Mouse (Mus musculus): Measurements from ENCODE around the gene Tmod3. TPM values are rescaled to one million over a fixed set of nuclear protein-coding genes. Genes with fewer than 3 reads are reported as not detected.

The Tmod3 gene
- total and polyA plus RNA-seq, 2 experiments from 2014 or later: 33.5 to 76.5 TPM

- TF ChIP-seq CTCF (IDR thresholded peaks at IDR 0.05; ENCODE audit: low read depth): no peak
- Histone ChIP-seq H3K4me3 (ENCODE audit: low read length) (no peak overlapping the region), H3K27ac (peak overlapping the region; percentile 26; the same call in 1 of the 2 replicates), H3K36me3 (ENCODE audit: insufficient read depth, low read length) (peaks cover 32% of the 10 kb centered on the region), H3K4me1 (ENCODE audit: insufficient read depth, low read length) (peaks cover 19% of the 10 kb centered on the region), H3K9ac (replicated peaks; ENCODE audit: low read length) (no peak overlapping the region), H3K27me3 (ENCODE audit: insufficient read depth, low read length) (no peaks in the 10 kb centered on the region), H3K4me2 (ENCODE audit: low read depth, low read length) (no peak overlapping the region), H3K9me3 (ENCODE audit: low read length) (no peaks in the 10 kb centered on the region)
- WGBS: 83% methylated on average over 13 of the region's 13 CpGs
- ATAC-seq (no peak), DNase-seq (ENCODE audit: low spot score) (no peak)
These were observed 37.6 kb upstream of the Tmod3 start for GRCm38 (mm10) chr9:75597036-75597435.

GRCm38 (mm10) chr9:75593481-75593880, 34.0 kb upstream of the Tmod3 start:
- Histone ChIP-seq H3K9me3 (ENCODE audit: low read length) (no peaks in the 10 kb centered on the region), H3K4me2 (ENCODE audit: low read depth, low read length) (no peak overlapping the region), H3K4me3 (ENCODE audit: low read length) (no peak overlapping the region), H3K9ac (replicated peaks; ENCODE audit: low read length) (no peak overlapping the region), H3K4me1 (ENCODE audit: insufficient read depth, low read length) (peaks cover 3% of the 10 kb centered on the region; the same call in 1 of the 2 replicates), H3K36me3 (ENCODE audit: insufficient read depth, low read length) (peaks cover 64% of the 10 kb centered on the region), H3K27me3 (ENCODE audit: insufficient read depth, low read length) (no peaks in the 10 kb centered on the region), H3K27ac (no peak overlapping the region)
- TF ChIP-seq CTCF (IDR thresholded peaks at IDR 0.05; ENCODE audit: low read depth): no peak
- DNase-seq (ENCODE audit: low spot score) (peak; percentile 67), ATAC-seq (peak; percentile 70)
- WGBS: 71% methylated on average over 5 of the region's 5 CpGs

- Histone ChIP-seq H3K4me2 (ENCODE audit: low read depth, low read length) (no peak overlapping the region), H3K4me3 (ENCODE audit: low read length) (no peak overlapping the region), H3K9me3 (ENCODE audit: low read length) (no peaks in the 10 kb centered on the region), H3K4me1 (ENCODE audit: insufficient read depth, low read length) (no peaks in the 10 kb centered on the region), H3K27ac (no peak overlapping the region), H3K27me3 (ENCODE audit: insufficient read depth, low read length) (no peaks in the 10 kb centered on the region), H3K36me3 (ENCODE audit: insufficient read depth, low read length) (peaks cover 91% of the 10 kb centered on the region), H3K9ac (replicated peaks; ENCODE audit: low read length) (no peak overlapping the region)
- ATAC-seq (no peak), DNase-seq (ENCODE audit: low spot score) (no peak)
- WGBS: 81% methylated on average over 15 of the region's 15 CpGs
- no peak for TF ChIP-seq CTCF (IDR thresholded peaks at IDR 0.05; ENCODE audit: low read depth)
These were observed 30.7 kb upstream of the Tmod3 start for GRCm38 (mm10) chr9:75589850-75590790.

- Histone ChIP-seq H3K27ac (no peak overlapping the region), H3K36me3 (ENCODE audit: insufficient read depth, low read length) (peaks cover 43% of the 10 kb centered on the region), H3K9me3 (ENCODE audit: low read length) (no peaks in the 10 kb centered on the region), H3K4me2 (ENCODE audit: low read depth, low read length) (no peak overlapping the region), H3K4me1 (ENCODE audit: insufficient read depth, low read length) (no peaks in the 10 kb centered on the region), H3K4me3 (ENCODE audit: low read length) (no peak overlapping the region), H3K27me3 (ENCODE audit: insufficient read depth, low read length) (no peaks in the 10 kb centered on the region), H3K9ac (replicated peaks; ENCODE audit: low read length) (no peak overlapping the region)
- WGBS: 56% methylated on average over 7 of the region's 7 CpGs
- DNase-seq (ENCODE audit: low spot score): peak; percentile 66
- TF ChIP-seq CTCF (IDR thresholded peaks at IDR 0.05; ENCODE audit: low read depth): peak; percentile 77
- ATAC-seq: peak; percentile 69
These were observed 22.4 kb upstream of the Tmod3 start for GRCm38 (mm10) chr9:75581694-75582350.

DNA sequence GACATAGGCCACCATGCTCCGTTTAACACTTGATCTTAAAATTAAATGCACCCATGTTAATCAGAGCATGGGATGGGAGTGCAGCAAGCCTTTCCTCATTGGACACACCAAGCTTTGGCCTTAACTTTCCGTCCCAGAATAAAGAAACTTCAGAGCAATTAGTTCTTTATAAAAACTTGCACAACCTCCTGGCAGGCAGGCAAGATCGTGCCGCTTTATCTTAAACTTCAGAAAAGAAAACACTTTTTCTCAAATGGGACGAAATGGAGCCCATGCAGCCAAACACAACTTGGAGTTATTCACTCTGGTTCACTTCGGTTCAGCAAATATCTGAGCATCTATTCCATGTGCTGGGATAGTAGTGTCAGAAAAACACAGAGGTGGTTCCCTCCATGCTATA, 19.9 kb upstream of the Tmod3 start:
- no peak overlapping the region for H3K4me3 ChIP-seq (ENCODE audit: low read length)
- H3K9me3 ChIP-seq (ENCODE audit: low read length): no peaks in the 10 kb centered on the region
- WGBS: 87% methylated on average over 6 of the region's 6 CpGs
- no peaks in the 10 kb centered on the region for H3K4me1 ChIP-seq (ENCODE audit: insufficient read depth, low read length)
- ATAC-seq (no peak), DNase-seq (ENCODE audit: low spot score) (no peak)
- H3K4me2 ChIP-seq (ENCODE audit: low read depth, low read length): no peak overlapping the region
- TF ChIP-seq CTCF (IDR thresholded peaks at IDR 0.05; ENCODE audit: low read depth): no peak
- no peak overlapping the region for H3K9ac ChIP-seq (replicated peaks; ENCODE audit: low read length)
- peaks cover 42% of the 10 kb centered on the region for H3K36me3 ChIP-seq (ENCODE audit: insufficient read depth, low read length)
- no peaks in the 10 kb centered on the region for H3K27me3 ChIP-seq (ENCODE audit: insufficient read depth, low read length)
- H3K27ac ChIP-seq: no peak overlapping the region

GRCm38 (mm10) chr9:75571036-75571942, 11.8 kb upstream of the Tmod3 start:
- TF ChIP-seq CTCF (IDR thresholded peaks at IDR 0.05; ENCODE audit: low read depth): no peak
- ATAC-seq: no peak

More at GRCm38 (mm10) chr9:75571036-75571942, 11.8 kb upstream of the Tmod3 start:
- Histone ChIP-seq H3K4me3 (ENCODE audit: low read length) (no peak overlapping the region), H3K4me1 (ENCODE audit: insufficient read depth, low read length) (no peaks in the 10 kb centered on the region), H3K9me3 (ENCODE audit: low read length) (no peaks in the 10 kb centered on the region), H3K27ac (no peak overlapping the region), H3K9ac (replicated peaks; ENCODE audit: low read length) (no peak overlapping the region), H3K27me3 (ENCODE audit: insufficient read depth, low read length) (no peaks in the 10 kb centered on the region), H3K4me2 (ENCODE audit: low read depth, low read length) (no peak overlapping the region), H3K36me3 (ENCODE audit: insufficient read depth, low read length) (peaks cover 46% of the 10 kb centered on the region)
- 94% methylated on average over 5 of the region's 5 CpGs for WGBS
- DNase-seq (ENCODE audit: low spot score): no peak
